Mouse (Mus musculus) mouse trophoblast stem cell (cell line): Measurements from ENCODE around the gene Cabp5.

Experiments used
- in situ Hi-C, 2 experiments: fragments of 300-500 bp; cut with MseI, MboI; formaldehyde crosslinking; loops; 2 replicates in 1 of 2; 3 replicates in 1 of 2; pipeline ENCODE4 v1.15.1; 2025

The Cabp5 gene

GRCm38 (mm10) chr7:13397832-13398231 lies at the start of gene Cabp5:
Cabp5 (plus strand) TSS chr7:13398132.
- in situ Hi-C loops: no loop called here

GRCm38 (mm10) chr7:13355943-13356342 lies 42.0 kb upstream of the Cabp5 start:
- in situ Hi-C loops: no loop called here

GRCm38 (mm10) chr7:13380588-13380987 lies 17.3 kb upstream of the Cabp5 start:
- in situ Hi-C loops: no loop called here

GRCm38 (mm10) chr7:13450541-13450940 lies 52.6 kb downstream of the Cabp5 start, which contains the start of gene Bsph1:
Bsph1 (plus strand) TSS chr7:13450841.
- in situ Hi-C loops: loop anchor here in 1 of 2 experiments (25.0 kb wide), 1 partner anchor 713 kb away; the partner anchor contains the start of gene Vmn2r56
